Mouse (Mus musculus) CH12.LX (cell line): ENCODE results near the gene Klhl42. TPM values are rescaled to one million over a fixed set of nuclear protein-coding genes. Genes with fewer than 3 reads are reported as not detected.

Experiments used
- DNase-seq: peaks from one replicate; pipeline ENCODE4 v3.0.0-alpha.2; 2013; ENCODE audit errors: extremely low read depth
- H3K27ac ChIP-seq: 2 replicates; pipeline ENCODE4 v1.5.1; 2012; ENCODE audit warnings: low read depth, mild to moderate bottlenecking, control low read depth, moderate library complexity; ENCODE audit not compliant: insufficient read depth
- H3K27me3 ChIP-seq: replicated peaks from 2 replicates; pipeline ENCODE3; 2012; ENCODE audit warnings: inconsistent platforms
- H3K36me3 ChIP-seq, 2 experiments: replicated peaks in 1 of 2; 2 replicates each; pipeline versions ENCODE3 to v1.6.1; 2012; ENCODE audit warnings: inconsistent platforms in 1 of 2, low read length in 1 of 2, mild to moderate bottlenecking in 1 of 2, mixed read lengths in 1 of 2, moderate library complexity in 1 of 2; ENCODE audit not compliant: control insufficient read depth in 1 of 2, insufficient read depth in 1 of 2
- H3K4me1 ChIP-seq, 2 experiments: 2 replicates each; pipeline ENCODE4 v1.6.1; 2012; ENCODE audit warnings: inconsistent platforms in 1 of 2, moderate library complexity in 1 of 2; ENCODE audit not compliant: insufficient read depth in 2 of 2, control insufficient read depth in 1 of 2
- H3K4me2 ChIP-seq: 2 replicates; pipeline ENCODE4 v1.6.1; 2012; ENCODE audit warnings: low read depth, mild to moderate bottlenecking, control low read depth; ENCODE audit not compliant: poor library complexity, insufficient read depth, severe bottlenecking
- H3K4me3 ChIP-seq, 3 experiments: fragments of 150-350 bp in 1 of 3; sonication (generic) in 1 of 3; replicated peaks in 1 of 3; 2 replicates each; pipeline versions ENCODE3 to v1.5.1; 2011 to 2012; ENCODE audit warnings: low read depth in 2 of 3, low read length in 2 of 3, mild to moderate bottlenecking in 2 of 3, moderate library complexity in 2 of 3, control low read depth in 1 of 3, improper control_type of control experiment in 1 of 3, inconsistent platforms in 1 of 3, mixed read lengths in 1 of 3; ENCODE audit not compliant: poor library complexity in 1 of 3
- H3K79me2 ChIP-seq: replicated peaks from 2 replicates; pipeline ENCODE4 v1.6.1; 2012; ENCODE audit warnings: mild to moderate bottlenecking, moderate library complexity; ENCODE audit not compliant: control insufficient read depth, poor library complexity, insufficient read depth, severe bottlenecking; ENCODE audit errors: extremely low read depth
- H3K9ac ChIP-seq: 2 replicates; pipeline ENCODE4 v1.6.1; 2012; ENCODE audit warnings: low read depth, mild to moderate bottlenecking, control low read depth, moderate library complexity; ENCODE audit not compliant: insufficient read depth
- H3K9me3 ChIP-seq: replicated peaks from 2 replicates; pipeline ENCODE3; 2012; ENCODE audit warnings: low read length, inconsistent platforms, mixed read lengths
- CHD1 ChIP-seq: IDR thresholded peaks from 2 replicates; pipeline ENCODE4 v1.6.1; 2012; ENCODE audit warnings: low read depth, low read length, improper control_type of control experiment, inconsistent platforms
- ELF1 ChIP-seq: IDR thresholded peaks from 2 replicates; pipeline ENCODE4 v1.6.1; 2014; ENCODE audit warnings: low read depth, mild to moderate bottlenecking, inconsistent platforms, low read length, improper control_type of control experiment
- EP300 ChIP-seq: IDR thresholded peaks from 2 replicates; pipeline ENCODE4 v1.6.1; 2011; ENCODE audit warnings: low read length, improper control_type of control experiment
- ETS1 ChIP-seq: conservative IDR thresholded peaks from 2 replicates; pipeline ENCODE4 v1.6.1; 2012; ENCODE audit warnings: low read depth, mild to moderate bottlenecking, inconsistent platforms, low read length, improper control_type of control experiment, moderate library complexity
- HCFC1 ChIP-seq: IDR thresholded peaks from 2 replicates; pipeline ENCODE4 v1.6.1; 2012; ENCODE audit warnings: low read depth, mild to moderate bottlenecking, inconsistent platforms, low read length, improper control_type of control experiment
- IRF4 ChIP-seq: IDR thresholded peaks from 2 replicates; pipeline ENCODE4 v1.6.1; 2014; ENCODE audit warnings: low read depth, mild to moderate bottlenecking, inconsistent platforms, low read length, improper control_type of control experiment
- JUND ChIP-seq: conservative IDR thresholded peaks from 2 replicates; pipeline ENCODE4 v1.6.1; 2011; ENCODE audit warnings: low read depth, low read length, improper control_type of control experiment
- MAFK ChIP-seq: IDR thresholded peaks from 2 replicates; pipeline ENCODE4 v1.6.1; 2011; ENCODE audit warnings: low read length, improper control_type of control experiment; ENCODE audit not compliant: insufficient replicate concordance
- MXI1 ChIP-seq: IDR thresholded peaks from 2 replicates; pipeline ENCODE4 v1.6.1; 2011; ENCODE audit warnings: mild to moderate bottlenecking, low read depth, low read length, improper control_type of control experiment
- MYC ChIP-seq: IDR thresholded peaks from 2 replicates; pipeline ENCODE4 v1.6.1; 2011; ENCODE audit warnings: low read depth, mild to moderate bottlenecking, improper control_type of control experiment, low read length
- NELFE ChIP-seq: IDR thresholded peaks from 2 replicates; pipeline ENCODE4 v1.6.1; 2011; ENCODE audit warnings: low read depth, low read length, improper control_type of control experiment
- RAD21 ChIP-seq: IDR thresholded peaks from 2 replicates; pipeline ENCODE4 v1.6.1; 2011; ENCODE audit warnings: low read depth, mild to moderate bottlenecking, low read length, improper control_type of control experiment, moderate library complexity
- RCOR1 ChIP-seq: conservative IDR thresholded peaks from 2 replicates; pipeline ENCODE4 v1.6.1; 2012; ENCODE audit warnings: low read depth, mild to moderate bottlenecking, inconsistent platforms, low read length, improper control_type of control experiment
- SIN3A ChIP-seq: IDR thresholded peaks from 2 replicates; pipeline ENCODE4 v1.6.1; 2012; ENCODE audit warnings: low read length, improper control_type of control experiment, inconsistent platforms
- SMC3 ChIP-seq: IDR thresholded peaks from 2 replicates; pipeline ENCODE4 v1.6.1; 2011; ENCODE audit warnings: low read depth, low read length, improper control_type of control experiment
- TCF12 ChIP-seq: IDR thresholded peaks from 2 replicates; pipeline ENCODE4 v1.6.1; 2014; ENCODE audit warnings: low read depth, mild to moderate bottlenecking, inconsistent platforms, low read length, improper control_type of control experiment
- USF1 ChIP-seq: IDR thresholded peaks from 2 replicates; pipeline ENCODE4 v1.6.1; 2014; ENCODE audit warnings: low read depth, mild to moderate bottlenecking, inconsistent platforms, low read length, improper control_type of control experiment
- USF2 ChIP-seq: conservative IDR thresholded peaks from 2 replicates; pipeline ENCODE4 v1.6.1; 2011; ENCODE audit warnings: low read depth, low read length, improper control_type of control experiment
- ZMIZ1 ChIP-seq: IDR thresholded peaks from 2 replicates; pipeline ENCODE4 v1.6.1; 2012; ENCODE audit warnings: low read depth, mild to moderate bottlenecking, inconsistent platforms, low read length, improper control_type of control experiment
- ZNF384 ChIP-seq: IDR thresholded peaks from 2 replicates; pipeline ENCODE4 v1.6.1; 2012; ENCODE audit warnings: low read depth, low read length, improper control_type of control experiment, inconsistent platforms
- dilution Hi-C: fragments of 300-500 bp; cut with MboI; formaldehyde crosslinking; loops from 2 replicates; pipeline ENCODE4 v1.14.3; 2020; ENCODE audit warnings: low sequenced_read_pairs; ENCODE audit not compliant: extremely low pct_unique_long_range_greater_than_20kb, extremely low pct_ligation_motif_present
- in situ Hi-C: fragments of 300-500 bp; cut with MboI; formaldehyde crosslinking; loops from 3 replicates; pipeline ENCODE4 v1.14.3; 2019; ENCODE audit warnings: low sequenced_read_pairs, low pct_ligation_motif_present, low pct_unique_long_range_greater_than_20kb, mixed read lengths
- polyA plus RNA-seq: library from polyadenylated mRNA; unstranded; fragments of >175 nt; gene quantifications from 2 replicates; pipeline ENCODE4 v1.2.1, GENCODE M21; 2012; ENCODE audit warnings: low read depth; ENCODE audit not compliant: insufficient read length
- total RNA-seq, 2 experiments: library from RNA; depleted of rRNA; stranded (reverse); fragments of 300-350 nt in 1 of 2; fragments of >200 nt in 1 of 2; gene quantifications; 2 replicates each; pipeline ENCODE4 v1.2.3; 2012 to 2014

Klhl42 gene
- total and polyA plus RNA-seq, 3 experiments, result 2.7 to 7.4 (median 3.6) TPM

DNA sequence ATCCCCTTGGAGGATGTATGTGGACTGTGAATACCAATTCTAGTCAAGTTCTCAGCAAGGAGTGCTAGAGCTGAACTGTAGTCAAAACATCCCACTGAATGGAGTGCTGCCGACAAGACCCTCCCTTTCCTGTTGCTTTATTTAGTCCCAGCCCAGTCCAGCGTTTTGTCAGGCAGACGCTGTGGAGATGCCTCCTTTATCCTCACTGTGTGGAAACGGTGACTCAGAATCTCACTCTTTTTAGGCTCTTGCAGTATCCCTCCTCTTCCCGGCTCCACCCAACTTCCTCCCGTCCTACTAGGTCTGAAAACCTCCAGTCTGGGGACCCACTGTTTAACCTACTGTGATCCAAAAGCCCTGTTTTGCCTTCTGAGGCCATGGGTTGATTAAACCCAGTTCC is 30.1 kb downstream of the Klhl42 start:
- in situ Hi-C loops, result no loop called here
- H3K4me2 ChIP-seq, result no peak overlapping the region
- DNase-seq, result no peak
- no peaks in the 10 kb centered on the region for H3K79me2 ChIP-seq
- dilution Hi-C loops, result no loop called here
- no peaks in the 10 kb centered on the region for H3K36me3 ChIP-seq
- 0 out of 2 replicates have a peak overlapping the region, but pooled peaks have one; percentile 49 for H3K9ac ChIP-seq
- TF ChIP-seq EP300 (no peak), MAFK (no peak), HCFC1 (no peak), ZMIZ1 (no peak), RCOR1 (no peak), RAD21 (no peak), ELF1 (no peak)
- TF ChIP-seq, all 38 proteins: peak for 0
- Histone ChIP-seq H3K9me3 (no peaks in the 10 kb centered on the region), H3K27me3 (no peaks in the 10 kb centered on the region), H3K4me1 (peaks cover 41 to 56% of the 10 kb centered on the region in 2 experiments), H3K27ac (no peak overlapping the region; the same call in 1 of the 2 replicates), H3K4me3 (no peak overlapping the region)

DNA sequence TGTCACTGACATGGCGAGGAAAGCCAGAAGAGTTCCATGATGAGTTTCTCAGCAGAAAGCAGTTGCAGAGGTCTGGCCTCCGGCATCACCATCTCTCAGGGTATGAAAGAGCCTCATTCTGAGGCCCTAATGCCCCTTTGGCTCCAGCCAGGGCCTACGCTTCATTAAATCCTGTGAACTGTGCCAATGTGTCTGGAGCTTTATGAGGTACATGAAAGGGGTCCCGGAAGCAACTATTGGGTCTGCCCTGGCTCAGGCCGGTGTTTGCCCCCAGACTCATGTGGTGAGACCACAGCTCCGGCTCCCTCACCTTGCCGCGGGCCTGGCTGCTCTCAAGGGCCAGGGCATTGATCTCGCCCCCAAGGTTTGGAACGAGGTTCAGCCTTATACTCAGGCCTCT is 36.1 kb downstream of the Klhl42 start:
- Histone ChIP-seq H3K4me2 (no peak overlapping the region), H3K27me3 (no peaks in the 10 kb centered on the region), H3K79me2 (no peaks in the 10 kb centered on the region), H3K4me3 (no peak overlapping the region), H3K36me3 (no peaks in the 10 kb centered on the region), H3K9ac (no peak overlapping the region), H3K4me1 (peaks cover 8 to 10% of the 10 kb centered on the region in 2 experiments), H3K9me3 (no peaks in the 10 kb centered on the region), H3K27ac (no peak overlapping the region)
- dilution Hi-C loops (no loop called here), in situ Hi-C loops (no loop called here)
- no peak for DNase-seq
- no peak for TF ChIP-seq MYC
- no peak for TF ChIP-seq SMC3
- no peak for TF ChIP-seq RCOR1
- no peak for TF ChIP-seq USF2
- no peak for TF ChIP-seq CHD1
- no peak for TF ChIP-seq ETS1
- no peak for TF ChIP-seq SIN3A
- no peak for TF ChIP-seq IRF4
- no peak for TF ChIP-seq MXI1
- no peak for TF ChIP-seq ZNF384

DNA sequence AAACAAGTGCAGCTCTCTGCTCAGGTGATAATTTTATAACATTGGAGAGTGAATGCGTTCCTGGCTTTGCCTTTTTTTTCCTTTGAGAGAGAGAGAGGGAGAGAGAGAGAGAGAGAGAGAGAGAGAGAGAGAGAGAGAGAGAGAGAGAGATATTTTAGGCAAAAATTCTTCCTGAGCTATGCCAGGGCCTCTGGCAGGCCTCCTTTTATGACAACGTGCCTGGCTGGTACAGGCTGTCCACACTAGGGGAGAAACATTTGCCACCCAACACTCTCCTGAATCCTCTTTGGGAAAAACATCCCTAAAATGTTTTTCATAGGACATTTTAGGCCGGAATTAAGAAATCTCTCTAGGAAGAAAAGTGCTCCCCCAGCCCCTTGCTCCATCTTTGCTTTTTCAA is 47.1 kb downstream of the Klhl42 start:
- Histone ChIP-seq H3K4me1 (peaks cover 3 to 7% of the 10 kb centered on the region in 2 experiments; a peak in 3 of 4 replicates), H3K4me2 (no peak overlapping the region), H3K9ac (no peak overlapping the region)
- in situ Hi-C loops, result no loop called here
- dilution Hi-C loops, result no loop called here
- TF ChIP-seq IRF4 (no peak), JUND (no peak), USF1 (no peak), TCF12 (no peak), NELFE (no peak)
- TF ChIP-seq, all 38 proteins: peak for 0
- Histone ChIP-seq H3K27ac (no peak overlapping the region), H3K27me3 (no peaks in the 10 kb centered on the region), H3K79me2 (no peaks in the 10 kb centered on the region), H3K36me3 (no peaks in the 10 kb centered on the region), H3K9me3 (no peaks in the 10 kb centered on the region), H3K4me3 (no peak overlapping the region)
- no peak for DNase-seq
